Mouse (Mus musculus) neutrophil, adult 5-6 weeks (primary cell): ENCODE data around the gene Smug1. TPM values are rescaled to one million over a fixed set of nuclear protein-coding genes. Genes with fewer than 3 reads are reported as not detected.
A peak's percentile ranks its signal among the peaks of the same experiment; 100 is the strongest.

Experiments
- ATAC-seq: fragments of 151-379, 151-347 bp; 2 replicates; pipeline ENCODE4 v1.8.0; 2017; ENCODE audit warnings: mild to moderate bottlenecking, moderate TSS enrichment; ENCODE audit not compliant: insufficient number of reproducible peaks, poor library complexity, low FRiP score, severe bottlenecking; ENCODE audit errors: extremely low read depth
- total RNA-seq: library from RNA; stranded (forward); fragments of 200-1000 nt; gene quantifications from 2 replicates; pipeline ENCODE4 v1.2.3, GENCODE M21; 2017

The Smug1 gene
- total RNA-seq, 1 experiment from 2014 or later, result 5.5 TPM

DNA sequence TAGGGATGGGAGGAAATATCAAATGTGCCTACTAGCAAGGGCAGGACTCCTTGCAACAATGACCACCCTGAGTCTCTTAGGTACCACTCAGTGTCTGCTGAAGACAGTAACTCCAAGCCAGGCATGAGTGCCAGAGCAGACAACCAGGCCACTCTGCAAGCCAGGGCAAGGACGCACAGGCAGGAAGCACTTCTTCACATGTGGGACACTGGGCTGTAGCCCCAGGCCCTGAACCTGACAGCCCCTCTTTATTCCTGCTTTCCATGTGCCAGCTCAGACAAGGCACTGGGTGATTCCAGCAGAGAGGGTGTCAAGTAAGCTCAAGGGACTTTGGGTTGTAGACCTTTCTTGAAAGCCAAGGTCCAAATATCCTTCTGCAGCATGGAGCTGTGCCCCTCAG lies 11.9 kb upstream of the Smug1 start:
- no peak for ATAC-seq

DNA sequence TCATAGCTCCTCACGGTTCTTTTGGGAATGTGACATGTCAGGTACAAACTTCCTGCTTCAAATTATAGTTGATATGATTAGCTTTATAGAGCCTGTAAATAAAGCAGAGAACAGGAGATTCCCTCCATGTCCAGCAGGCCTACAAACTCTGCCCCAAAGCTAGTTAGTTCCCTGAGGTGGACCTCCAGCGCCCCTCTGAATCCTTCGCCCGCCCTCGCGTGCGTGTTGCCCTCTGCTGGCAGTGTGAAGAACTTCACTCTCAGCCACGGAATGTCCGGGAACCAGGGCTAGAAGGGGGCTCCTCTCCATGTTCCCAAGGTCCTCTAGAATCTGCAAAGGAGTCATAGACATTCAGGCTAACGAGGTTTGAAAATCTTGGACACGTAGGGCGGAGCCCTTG lies 11.2 kb upstream of the Smug1 start:
- no peak for ATAC-seq

DNA sequence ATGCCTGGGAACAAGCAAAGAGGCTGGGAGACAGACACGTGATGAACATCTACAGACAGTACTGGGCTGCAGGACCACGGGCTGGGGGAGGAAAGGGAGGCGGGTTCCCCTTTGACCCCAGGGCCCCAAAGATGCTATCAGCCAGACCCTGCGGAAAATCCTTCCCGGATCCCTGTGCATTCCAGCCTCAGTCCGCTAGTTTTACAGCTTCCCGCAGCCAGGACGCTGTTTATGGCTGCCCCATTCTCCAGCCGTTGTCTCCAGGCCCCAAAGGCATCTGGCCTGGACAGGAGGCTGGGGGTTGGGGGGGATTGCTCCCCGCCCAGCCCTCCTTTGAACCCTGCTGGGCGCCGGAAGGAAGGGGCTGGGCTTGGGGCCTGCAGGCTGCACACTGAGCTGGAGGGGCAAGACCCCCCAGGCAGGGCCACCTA lies 10.7 kb upstream of the Smug1 start:
- ATAC-seq, result no peak

DNA sequence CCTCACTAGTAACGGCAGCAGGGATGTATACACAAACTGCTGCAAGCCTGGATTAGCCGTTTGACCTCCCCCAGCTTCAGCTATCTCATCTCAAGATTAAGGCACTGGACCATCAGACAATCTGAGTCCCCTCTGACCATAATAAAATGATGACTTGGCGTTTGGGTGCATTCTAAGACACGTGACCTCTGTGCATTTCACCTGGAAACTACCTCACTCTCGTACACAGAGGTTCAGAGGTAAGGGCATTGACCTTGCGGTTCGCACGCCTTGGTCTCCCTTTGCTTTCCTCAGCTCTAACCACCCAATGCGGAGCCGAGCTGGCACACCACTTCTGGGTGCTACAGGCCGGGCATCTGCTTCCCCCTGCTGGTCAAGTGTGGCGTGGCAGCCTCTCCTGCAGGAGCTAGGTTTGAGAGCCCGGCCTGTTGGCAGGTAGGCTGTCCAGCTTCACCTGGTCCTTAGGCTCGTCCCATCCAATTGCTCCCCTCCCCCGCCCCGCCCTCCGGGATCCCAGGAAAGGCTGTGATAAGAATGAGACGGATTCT lies 10.1 kb upstream of the Smug1 start:
- ATAC-seq, result peak; percentile 69

DNA sequence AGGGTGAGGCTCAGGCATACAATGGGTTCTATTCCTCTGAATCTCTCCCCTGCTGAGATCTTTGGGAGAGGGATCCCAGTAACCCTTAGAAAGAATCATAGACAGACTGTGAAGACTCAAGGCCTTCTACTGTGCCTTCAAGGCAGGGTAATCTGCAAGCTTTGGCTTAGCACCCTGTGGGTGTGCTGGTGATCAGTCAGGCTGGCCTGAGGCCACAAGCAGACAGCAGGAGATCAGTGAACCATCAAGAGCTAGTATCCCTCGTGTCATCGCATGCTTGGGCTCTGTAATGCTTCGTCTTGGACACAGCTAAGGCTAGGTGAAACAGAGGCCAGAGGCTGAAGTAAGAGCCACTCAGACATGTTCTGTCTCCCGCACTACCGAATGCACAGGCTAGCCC lies 6.4 kb upstream of the Smug1 start:
- ATAC-seq, result no peak

DNA sequence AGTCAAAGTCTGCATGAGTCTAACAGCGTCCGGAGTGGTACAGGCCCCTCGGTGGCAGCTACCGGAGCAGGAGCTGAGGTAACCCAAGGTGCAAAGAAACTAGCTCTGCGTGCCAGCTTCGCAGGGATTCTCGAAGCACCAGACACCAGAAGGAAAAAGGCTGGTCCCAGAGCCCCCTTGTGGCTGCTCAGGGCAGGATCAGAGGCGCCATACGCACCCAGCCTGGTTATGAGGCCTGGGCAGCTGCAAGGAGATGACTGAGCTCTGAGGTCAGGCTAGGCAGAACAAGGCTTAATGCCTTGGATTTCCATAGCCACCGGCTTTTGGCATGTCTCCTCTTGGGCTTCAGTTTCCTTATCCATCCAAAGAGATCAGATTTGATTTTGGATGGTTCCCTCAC lies 5.6 kb upstream of the Smug1 start:
- ATAC-seq, result peak; percentile 31; the same call in 1 of the 2 replicates

DNA sequence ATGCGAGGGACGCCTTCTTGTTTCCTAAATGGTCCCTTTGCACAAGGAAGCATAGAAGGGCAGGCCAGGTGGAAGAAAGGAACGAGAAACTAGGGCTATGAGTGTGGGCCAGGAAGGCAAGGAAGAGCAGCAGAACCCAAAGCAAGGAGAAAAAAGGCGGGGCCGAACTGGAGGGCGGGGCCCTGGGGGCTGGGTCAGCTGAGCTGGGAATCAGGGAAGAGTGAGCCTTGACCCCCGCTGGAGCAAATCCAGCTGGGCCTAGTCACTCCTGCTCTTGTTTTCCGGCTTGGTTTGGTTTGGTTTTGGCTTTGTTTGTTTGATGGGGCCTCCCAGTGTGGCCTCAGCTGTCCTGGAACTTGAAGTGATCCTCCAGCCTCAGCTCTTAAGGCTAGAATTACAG lies 4.4 kb upstream of the Smug1 start:
- no peak for ATAC-seq

DNA sequence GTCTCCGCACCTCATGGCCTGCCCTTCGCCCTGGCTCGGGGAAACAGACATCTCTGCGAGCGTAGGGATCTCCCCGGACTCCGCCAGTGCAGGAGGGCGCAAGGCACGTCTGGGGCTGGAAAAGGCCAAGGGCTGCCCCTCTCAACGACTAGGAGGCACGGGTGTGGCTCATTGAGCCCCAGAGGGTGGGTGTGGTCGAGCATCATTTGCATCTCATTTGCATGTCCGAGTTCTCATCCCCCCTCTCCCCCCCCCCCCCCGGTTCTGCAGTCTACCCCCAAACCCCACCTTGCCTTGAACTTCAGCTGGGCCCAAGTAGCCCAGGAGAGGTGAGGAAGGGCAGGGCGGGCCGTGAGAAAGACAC lies 3.4 kb upstream of the Smug1 start:
- ATAC-seq, result no peak

DNA sequence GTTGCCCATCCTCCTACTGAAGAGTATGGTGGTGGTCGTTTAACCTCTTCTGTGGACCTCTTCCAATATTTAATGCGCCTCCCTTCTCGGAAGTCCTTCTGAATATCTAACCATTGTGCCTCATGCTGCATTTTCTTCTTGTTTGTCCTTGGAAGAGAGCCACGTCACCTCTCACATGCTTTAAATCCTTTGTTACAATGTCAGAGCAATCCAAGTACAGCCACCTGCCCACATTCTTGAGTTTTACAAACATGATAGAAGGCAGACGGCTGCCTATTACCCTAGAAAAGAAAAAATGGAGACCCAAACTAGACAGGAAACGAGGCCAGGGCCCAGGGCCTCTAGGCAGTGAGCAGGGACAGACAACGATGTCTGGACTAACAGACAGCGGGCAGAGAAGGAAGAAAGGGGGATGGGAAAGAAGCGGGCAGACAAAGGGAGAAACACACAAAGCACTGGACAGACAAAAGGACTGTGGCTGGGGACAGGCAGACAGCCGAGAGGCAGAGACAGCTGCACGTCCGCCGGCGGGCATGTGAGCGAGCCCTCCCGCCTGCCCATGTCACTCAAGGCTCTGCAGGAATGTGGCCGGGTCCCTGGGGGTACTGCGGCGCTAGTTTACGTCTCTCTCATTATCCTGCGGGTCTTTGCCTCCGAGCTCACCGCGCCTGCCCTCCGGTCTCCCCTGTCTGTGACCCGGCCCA lies 2.9 kb upstream of the Smug1 start:
- ATAC-seq, result no peak

DNA sequence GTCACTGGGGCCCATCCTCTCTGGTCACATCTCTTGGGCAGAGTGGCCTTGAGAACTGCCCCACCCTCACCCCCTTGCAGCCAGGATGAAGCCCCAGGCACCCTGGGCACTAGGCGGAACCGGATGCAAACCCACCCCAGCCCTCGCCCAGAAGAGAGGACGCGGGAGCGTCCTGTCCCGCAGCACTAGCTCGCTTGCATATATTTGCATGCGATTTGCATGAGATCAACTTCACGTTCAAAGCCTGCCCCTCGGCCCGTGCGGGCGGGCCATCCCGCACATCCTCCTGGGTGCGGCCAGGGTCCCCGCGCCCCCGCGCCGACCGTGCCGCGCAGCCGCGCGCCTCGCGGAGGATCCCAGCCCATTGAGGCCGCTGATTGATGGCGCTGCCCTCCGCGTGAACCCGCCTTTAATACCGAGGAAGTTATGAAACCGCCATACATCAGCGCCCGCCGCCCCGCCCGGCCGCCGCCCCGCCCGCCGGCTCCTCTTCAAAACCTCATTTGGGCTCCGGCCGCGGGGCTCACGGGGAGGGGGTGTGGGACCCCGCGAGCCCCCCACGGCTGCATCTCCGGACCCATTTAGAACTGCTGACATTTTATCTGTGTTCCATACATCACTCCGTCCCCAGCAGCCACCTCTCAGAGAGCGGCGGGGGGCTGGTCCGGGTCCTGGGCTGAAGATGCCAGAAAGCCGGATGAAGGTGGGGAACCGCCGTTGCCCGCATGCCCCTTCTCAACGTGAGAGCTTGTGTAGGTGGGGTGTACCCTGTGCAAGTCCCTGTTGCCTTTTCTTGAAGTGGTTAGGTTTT lies 2.1 kb upstream of the Smug1 start:
- peak; percentile 30; the same call in 1 of the 2 replicates for ATAC-seq

DNA sequence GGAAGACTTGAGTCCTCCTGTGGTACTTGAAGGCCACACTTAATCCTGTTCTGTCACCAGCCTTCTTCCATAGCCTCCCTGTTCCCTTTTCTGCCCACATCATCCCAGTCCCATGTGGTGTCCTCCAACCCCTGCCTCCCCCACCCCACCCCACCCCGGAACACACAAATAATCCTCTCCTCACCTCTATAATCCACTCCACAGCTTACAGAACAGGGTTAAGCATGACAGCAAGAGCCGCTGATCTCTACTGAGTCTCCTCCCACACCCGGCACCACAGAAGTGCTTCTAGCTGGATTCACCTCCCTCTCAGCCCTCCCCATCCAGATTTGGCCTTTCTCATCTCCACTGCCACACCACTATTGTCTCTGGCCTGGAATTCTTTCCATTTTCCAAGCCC lies 894 bp upstream of the Smug1 start:
- ATAC-seq, result no peak

DNA sequence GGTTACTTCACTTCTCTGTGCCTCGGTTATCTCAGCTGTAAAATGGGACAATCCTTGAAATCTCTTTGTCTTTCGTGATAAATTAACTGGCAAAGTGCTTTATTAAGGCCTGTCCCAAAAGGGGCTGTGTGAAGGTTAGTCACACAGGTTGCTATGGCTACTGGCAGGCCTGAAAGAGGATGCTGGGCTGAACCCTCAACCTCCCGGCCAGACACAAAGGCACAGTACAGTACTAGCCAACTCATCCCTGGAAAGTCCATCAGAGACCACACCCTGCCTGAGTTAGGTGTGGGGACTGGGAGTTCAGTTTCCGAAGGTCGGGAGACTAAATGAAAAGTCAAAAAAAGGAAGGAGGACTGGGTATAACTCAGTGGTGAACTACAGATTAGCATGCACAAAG lies 968 bp downstream of the Smug1 start:
- no peak for ATAC-seq

DNA sequence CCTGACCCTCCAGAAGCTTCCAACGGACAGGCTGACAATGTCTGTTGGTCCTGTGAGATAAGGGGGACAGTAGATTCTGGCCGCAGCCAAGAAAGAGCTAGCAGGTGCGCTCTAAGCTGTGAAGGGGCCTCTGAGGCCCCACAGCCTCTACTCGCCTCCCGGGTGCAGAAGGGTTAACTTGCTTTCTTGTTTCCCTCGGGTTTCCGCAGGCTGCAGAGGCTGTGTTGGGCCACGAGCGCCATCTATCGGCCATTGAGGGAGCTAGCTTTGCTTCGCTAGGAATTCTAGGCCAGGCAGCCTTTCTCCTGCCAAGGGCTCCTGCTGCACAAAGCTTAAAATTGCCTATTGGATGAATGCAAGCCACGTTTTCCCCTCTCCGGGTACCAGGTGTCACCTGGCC lies 1.5 kb downstream of the Smug1 start:
- ATAC-seq, result peak; percentile 55

DNA sequence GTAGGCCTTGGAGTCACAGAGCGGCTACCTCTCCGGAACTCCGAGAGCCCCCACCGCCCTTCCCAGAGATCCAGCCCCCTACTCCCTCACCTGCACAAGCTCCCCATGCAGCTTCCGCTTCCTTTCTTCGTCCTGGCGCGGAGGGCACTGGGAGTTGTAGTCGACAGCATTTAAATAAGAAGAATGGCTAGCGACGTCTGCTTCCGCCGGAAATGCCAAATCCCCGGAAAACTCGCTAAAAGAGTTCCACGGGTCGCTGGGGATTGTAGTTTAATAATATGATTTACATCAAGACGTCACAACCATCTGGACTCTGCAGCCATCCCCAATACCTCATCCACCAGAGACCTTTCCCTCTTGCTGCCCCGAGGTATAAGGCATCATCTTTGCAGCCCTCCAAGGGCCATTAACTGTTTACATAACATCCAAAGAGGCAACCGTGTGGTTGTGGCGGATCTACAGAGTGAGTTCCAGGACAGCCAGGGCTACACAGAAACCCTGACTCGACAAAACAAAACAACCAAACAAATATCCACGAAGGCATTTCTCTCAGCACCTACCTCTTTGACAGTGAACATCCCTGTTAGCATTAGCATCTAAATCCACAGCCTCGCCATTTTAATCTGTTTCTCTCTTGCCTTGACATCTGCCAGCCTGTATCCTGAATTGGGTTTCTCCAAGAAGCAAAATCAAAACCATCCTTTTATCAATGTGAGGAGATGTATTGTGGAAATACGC lies 3.5 kb downstream of the Smug1 start:
- ATAC-seq, result peak; percentile 89

DNA sequence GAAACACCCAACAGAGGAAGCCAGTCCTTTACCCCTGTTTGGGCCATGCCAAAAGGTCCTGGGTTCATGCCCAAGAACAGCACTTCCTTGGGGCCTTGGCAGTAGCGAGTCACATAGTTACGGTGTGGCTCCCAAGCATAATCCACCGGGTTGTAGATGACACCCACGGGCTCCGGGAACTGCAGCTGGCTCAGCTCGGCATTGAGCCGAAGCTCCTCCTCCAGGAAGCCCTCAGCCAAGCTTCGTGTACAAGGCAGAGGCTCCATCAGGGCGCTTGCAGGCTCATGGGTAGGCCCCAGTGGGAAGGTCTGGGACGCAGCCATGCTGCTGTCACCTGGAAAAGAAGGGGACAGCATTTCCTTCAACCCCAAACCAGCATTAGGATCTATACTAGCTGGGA lies 9.3 kb downstream of the Smug1 start:
- ATAC-seq, result no peak

DNA sequence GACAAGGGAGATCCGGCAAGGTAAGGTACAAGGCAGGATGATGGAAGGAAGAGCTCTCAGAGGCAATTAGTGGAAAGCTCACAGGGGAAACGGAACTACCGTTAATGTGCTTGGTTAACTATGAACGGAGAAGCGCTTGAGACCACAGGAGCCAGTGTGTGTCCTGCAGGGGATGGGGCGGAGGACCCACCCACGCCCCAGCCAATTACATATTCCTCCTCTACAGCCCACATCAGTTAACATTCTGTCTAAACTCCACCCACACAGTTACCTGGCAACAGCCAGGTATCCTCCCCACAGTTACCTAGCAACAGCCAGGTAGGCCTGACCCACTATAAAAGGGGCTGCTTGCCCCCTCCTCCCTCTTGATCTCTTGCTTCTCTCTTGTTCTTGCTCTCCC lies 10.0 kb downstream of the Smug1 start:
- ATAC-seq, result no peak

DNA sequence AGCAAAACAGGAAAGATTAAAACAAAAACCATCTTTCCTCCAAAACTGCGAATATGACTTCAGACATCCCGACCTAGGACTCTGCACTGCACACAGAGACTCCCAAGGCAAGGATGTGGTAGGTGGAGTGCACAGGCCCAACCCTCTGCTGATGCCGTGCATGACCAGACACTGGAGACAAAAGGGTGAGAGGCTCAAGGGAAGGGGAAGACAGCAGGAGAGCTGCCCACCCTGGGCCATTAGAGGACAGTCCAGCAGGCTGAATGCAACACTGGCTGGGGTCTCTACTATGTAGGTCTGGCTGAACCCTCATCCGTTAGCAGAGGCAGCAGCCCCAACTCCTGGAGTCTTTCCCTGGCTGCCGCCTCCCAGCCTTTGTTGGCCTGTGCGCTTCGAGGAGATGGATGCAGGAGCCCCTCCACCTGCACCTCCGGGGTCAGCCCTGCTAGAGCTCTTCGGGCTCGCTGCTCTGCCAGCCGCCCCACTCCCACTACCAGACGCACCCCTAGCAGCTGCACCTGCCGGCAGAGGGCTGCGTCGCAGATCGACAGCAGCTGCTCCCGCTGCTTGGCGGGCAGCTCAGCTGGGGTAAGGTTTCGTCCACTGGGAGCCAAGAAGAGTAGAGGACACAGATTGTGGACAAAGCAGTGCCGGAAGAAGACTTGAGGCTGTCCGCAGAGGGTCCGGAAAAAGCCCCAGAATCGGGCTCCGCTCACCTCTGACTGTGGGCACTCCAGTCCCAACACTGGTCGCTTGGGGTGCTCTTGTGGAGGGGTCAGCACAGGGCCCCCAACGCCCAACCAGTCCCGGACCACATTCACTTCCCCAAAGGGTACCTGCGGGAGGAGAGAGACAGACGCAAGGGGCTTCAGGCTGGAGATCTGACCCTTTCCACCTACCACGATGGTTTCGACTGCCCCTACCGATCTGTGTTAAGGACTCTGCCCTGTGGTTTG lies 11.2 kb downstream of the Smug1 start:
- no peak for ATAC-seq

DNA sequence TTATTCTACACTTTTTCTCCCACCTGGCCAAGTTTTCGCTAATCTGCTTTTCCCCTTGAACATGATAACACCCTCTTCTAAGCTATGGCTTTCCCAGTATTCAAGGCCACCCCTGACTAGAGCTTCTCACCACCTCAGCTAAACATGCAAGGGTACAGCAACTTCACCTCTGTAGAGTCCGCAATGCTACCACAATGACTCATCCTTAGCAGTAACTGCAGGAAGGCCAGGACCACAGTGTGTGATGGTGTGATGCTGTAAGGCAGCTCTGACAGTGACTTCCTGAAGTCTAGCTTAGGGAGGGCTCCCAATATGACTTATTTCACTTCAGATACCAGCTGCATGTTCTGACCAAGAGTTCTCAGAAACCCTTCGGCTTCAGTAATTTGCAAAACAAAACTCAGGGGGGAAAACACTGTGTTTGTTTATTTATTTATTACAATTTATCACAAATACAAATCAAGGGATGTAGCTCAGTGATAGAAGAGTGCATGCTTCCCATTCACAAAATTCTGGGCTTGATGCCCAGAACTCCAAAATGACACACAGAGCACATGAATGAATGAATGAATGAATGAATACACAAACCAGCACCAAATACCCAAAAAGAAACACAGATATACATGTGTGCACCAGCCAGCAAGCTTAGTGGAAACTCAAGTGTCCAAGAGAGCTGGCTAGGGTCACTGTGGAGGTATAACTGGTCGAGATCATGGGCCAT lies 13.8 kb downstream of the Smug1 start:
- no peak for ATAC-seq
